10 mouse cellular contexts compared by ENCODE assay signal in the genomic region with DNA sequence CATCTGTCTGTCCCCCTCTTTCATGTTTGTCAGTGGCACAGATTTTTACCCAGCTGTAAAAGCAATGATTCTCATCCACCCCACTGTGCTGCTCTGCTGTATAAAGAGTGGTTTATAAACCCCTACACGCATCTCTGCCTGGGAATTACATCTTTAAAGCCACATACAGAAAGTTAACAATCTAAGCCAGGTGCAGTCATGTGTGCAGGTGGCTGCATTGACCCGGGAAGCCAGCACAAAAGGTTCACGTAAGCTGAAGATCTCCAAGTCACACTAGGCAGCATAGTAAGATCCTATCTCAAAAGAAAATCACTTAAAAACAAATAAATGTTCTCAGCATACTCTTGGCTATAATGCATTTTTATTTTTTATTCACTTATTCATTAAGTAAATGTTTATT. TPM values are rescaled to one million over a fixed set of nuclear protein-coding genes. Genes with fewer than 3 reads are reported as not detected.
DNase-seq lines count a peak whose midpoint lies in the region; ATAC-seq and TF ChIP-seq lines count a peak whose summit lies in the region.
"Had no signal": no experiment of that assay in that cellular context is flagged by ENCODE, and none has a peak within 500 bp of the region (broad histone marks: within the 10 kb centered on the region; RNA-seq: fewer than 3 reads in every experiment).

No protein-coding gene starts in this region.

- no peak overlapping the region for H3K4me3 ChIP-seq in heart, embryonic 16.5 days (ENCODE audit: low read length)
- H3K4me3 ChIP-seq in spleen, adult 2 months (ENCODE audit: extremely low read depth, insufficient read depth, insufficient read length), result peak overlapping the region; percentile 56; the same call in 1 of the 2 replicates
- H3K4me3 ChIP-seq in limb, embryonic 14.5 days (replicated peaks; ENCODE audit: low read length), result peak overlapping the region; percentile 25; the same call in 1 of the 2 replicates
- H3K4me3 ChIP-seq in stomach, embryonic 16.5 days (replicated peaks; ENCODE audit: low read length), result no peak overlapping the region

- peaks cover 4% of the 10 kb centered on the region for H3K36me3 ChIP-seq in heart, embryonic 16.5 days (ENCODE audit: control insufficient read depth, insufficient read depth)
- H3K36me3 ChIP-seq in spleen, adult 2 months (ENCODE audit: control insufficient read depth, insufficient read depth, low read length), result peaks cover 3% of the 10 kb centered on the region
- H3K36me3 ChIP-seq in limb, embryonic 14.5 days (ENCODE audit: control insufficient read depth, insufficient read depth, low read length), result peaks cover 7% of the 10 kb centered on the region
- no peaks in the 10 kb centered on the region for H3K36me3 ChIP-seq in stomach, embryonic 16.5 days (ENCODE audit: control insufficient read depth, insufficient read depth, low read length)

- no peak overlapping the region for H3K27ac ChIP-seq in heart, embryonic 16.5 days (ENCODE audit: low read length)
- H3K27ac ChIP-seq in spleen, adult 2 months (ENCODE audit: insufficient read depth, low read length), result no peak overlapping the region
- H3K27ac ChIP-seq in limb, embryonic 14.5 days (replicated peaks; ENCODE audit: low read depth, low read length), result no peak overlapping the region
- peak overlapping the region; percentile 47; the same call in 1 of the 2 replicates for H3K27ac ChIP-seq in stomach, embryonic 16.5 days (ENCODE audit: low read length)
- H3K27ac ChIP-seq: embryonic facial prominence, embryonic 12.5 days; limb, embryonic 15.5 days had no signal

- WGBS in heart, embryonic 16.5 days, result 71% methylated on average over 3 of the region's 3 CpGs
- WGBS in spleen, adult 2 months, result 23% methylated on average over 3 of the region's 3 CpGs
- 32% methylated on average over 3 of the region's 3 CpGs for WGBS in limb, embryonic 14.5 days
- WGBS in stomach, embryonic 16.5 days, result 33% methylated on average over 3 of the region's 3 CpGs

- no peak for ATAC-seq in heart, embryonic 16.5 days (replicated peaks; ENCODE audit: extremely low read depth, insufficient read depth, low FRiP score)
- no peak for ATAC-seq in limb, embryonic 14.5 days (ENCODE audit: low FRiP score, low read depth)
- no peak for ATAC-seq in stomach, embryonic 16.5 days (ENCODE audit: insufficient read depth, low FRiP score)

- H3K9ac ChIP-seq in heart, embryonic 16.5 days (ENCODE audit: low read length), result no peak overlapping the region
- H3K9ac ChIP-seq in limb, embryonic 14.5 days (ENCODE audit: low read depth, low read length, severe bottlenecking), result no peak overlapping the region
- H3K9ac ChIP-seq in stomach, embryonic 16.5 days (ENCODE audit: low read length), result no peak overlapping the region
- H3K9ac ChIP-seq: limb, embryonic 15.5 days had no signal

- no peak for TF ChIP-seq POLR2A in spleen, adult 2 months (IDR thresholded peaks at IDR 0.05; ENCODE audit: low read depth, low read length)
- TF ChIP-seq POLR2A in limb, embryonic 14.5 days (IDR thresholded peaks at IDR 0.05; ENCODE audit: borderline replicate concordance, extremely low read depth, insufficient read depth, insufficient read length), result no peak

- H3K4me1 ChIP-seq in heart, embryonic 16.5 days (ENCODE audit: control insufficient read depth, insufficient read depth, low read length), result peaks cover 8% of the 10 kb centered on the region
- H3K4me1 ChIP-seq in spleen, adult 2 months (ENCODE audit: control insufficient read depth, insufficient read depth, insufficient read length), result peaks cover 4% of the 10 kb centered on the region; the same call in 1 of the 2 replicates
- H3K4me1 ChIP-seq in limb, embryonic 14.5 days (ENCODE audit: control insufficient read depth, insufficient read depth, low read length), result no peaks in the 10 kb centered on the region
- peaks cover 5% of the 10 kb centered on the region; the same call in 1 of the 2 replicates for H3K4me1 ChIP-seq in stomach, embryonic 16.5 days (ENCODE audit: control insufficient read depth, insufficient read depth, low read length)

- 0 out of 2 replicates have a peak, but pooled peaks cover 3% of the 10 kb centered on the region for H3K9me3 ChIP-seq in heart, embryonic 16.5 days (replicated peaks; ENCODE audit: control insufficient read depth, low read length)
- H3K9me3 ChIP-seq in limb, embryonic 14.5 days (ENCODE audit: control insufficient read depth, low read length), result no peaks in the 10 kb centered on the region
- no peaks in the 10 kb centered on the region for H3K9me3 ChIP-seq in stomach, embryonic 16.5 days (replicated peaks; ENCODE audit: control insufficient read depth, low read length)
- H3K9me3 ChIP-seq: embryonic facial prominence, embryonic 12.5 days; limb, embryonic 15.5 days had no signal

- DNase-seq in heart, adult 11 months, result no peak
- no peak for DNase-seq in spleen, adult 2 months (ENCODE audit: low read depth in 1 of 2, low spot score in 2 of 2)
- DNase-seq in spleen, adult 12 weeks (ENCODE audit: low spot score), result no peak
- DNase-seq in limb, embryonic 14.5 days (ENCODE audit: low spot score), result no peak
- DNase-seq in cerebellum, postnatal 10 days, result no peak
- DNase-seq in spleen, adult 18-20 months, result no peak

- H3K27me3 ChIP-seq in heart, embryonic 16.5 days (ENCODE audit: control insufficient read depth, insufficient read depth, low read length), result no peaks in the 10 kb centered on the region
- H3K27me3 ChIP-seq in spleen, adult 2 months (ENCODE audit: control insufficient read depth, insufficient read depth, low read length), result no peaks in the 10 kb centered on the region
- no peaks in the 10 kb centered on the region for H3K27me3 ChIP-seq in limb, embryonic 14.5 days (ENCODE audit: control insufficient read depth, insufficient read depth, low read length)
- no peaks in the 10 kb centered on the region for H3K27me3 ChIP-seq in stomach, embryonic 16.5 days (ENCODE audit: control insufficient read depth, insufficient read depth, low read length)
- H3K27me3 ChIP-seq: embryonic facial prominence, embryonic 12.5 days; limb, embryonic 15.5 days had no signal

- H3K4me2 ChIP-seq in heart, embryonic 16.5 days (ENCODE audit: low read depth, low read length), result peak overlapping the region; percentile 77
- H3K4me2 ChIP-seq in limb, embryonic 14.5 days (replicated peaks; ENCODE audit: low read depth, low read length, severe bottlenecking), result peak overlapping the region; percentile 43; the same call in 1 of the 2 replicates
- H3K4me2 ChIP-seq in stomach, embryonic 16.5 days (ENCODE audit: low read depth, low read length), result peak overlapping the region; percentile 54

- no peak for TF ChIP-seq CTCF in spleen, adult 2 months (IDR thresholded peaks at IDR 0.05; ENCODE audit: extremely low read depth, insufficient read depth, insufficient read length, insufficient replicate concordance)

RNA-seq across cellular contexts. Expression of a gene that starts 14.8 kb away (rescaled TPM):
- 8.0 and 9.4 TPM in 2 replicates for polyA plus RNA-seq in heart, embryonic 16.5 days (2015; fragmentation: Nextera tagmentation; extraction: Ambion mirVana)
- 15.1 and 18.9 TPM in 2 replicates for polyA plus RNA-seq in spleen, adult 2 months (2012; rRNA removed)
- 10.2 and 12.1 TPM in 2 replicates for polyA plus RNA-seq in limb, embryonic 14.5 days (2012; rRNA removed)
- polyA plus RNA-seq in limb, embryonic 14.5 days (2014; fragmentation: Nextera tagmentation; extraction: Ambion mirVana), result 10.5 and 13.3 TPM in 2 replicates
- 8.0 and 10.5 TPM in 2 replicates for polyA plus RNA-seq in stomach, embryonic 16.5 days (2015; fragmentation: Nextera tagmentation; extraction: Ambion mirVana)

RNA-seq across cellular contexts. Expression of a gene that starts 47.4 kb away (rescaled TPM):
- 296 and 333 TPM in 2 replicates for polyA plus RNA-seq in heart, embryonic 16.5 days (2015; fragmentation: Nextera tagmentation; extraction: Ambion mirVana)
- 360 and 416 TPM in 2 replicates for polyA plus RNA-seq in spleen, adult 2 months (2012; rRNA removed)
- polyA plus RNA-seq in limb, embryonic 14.5 days (2012; rRNA removed), result 708 and 1,108 TPM in 2 replicates
- polyA plus RNA-seq in limb, embryonic 14.5 days (2014; fragmentation: Nextera tagmentation; extraction: Ambion mirVana), result 730 and 750 TPM in 2 replicates
- polyA plus RNA-seq in stomach, embryonic 16.5 days (2015; fragmentation: Nextera tagmentation; extraction: Ambion mirVana), result 464 and 508 TPM in 2 replicates

RNA-seq across cellular contexts. Expression of a gene that starts 47.4 kb away (rescaled TPM):
- polyA plus RNA-seq in heart, embryonic 16.5 days (2015; fragmentation: Nextera tagmentation; extraction: Ambion mirVana), result 450 and 470 TPM in 2 replicates
- 12.6 TPM in 2 replicates for polyA plus RNA-seq in spleen, adult 2 months (2012; rRNA removed)
- 83.1 and 96.3 TPM in 2 replicates for polyA plus RNA-seq in limb, embryonic 14.5 days (2012; rRNA removed)
- polyA plus RNA-seq in limb, embryonic 14.5 days (2014; fragmentation: Nextera tagmentation; extraction: Ambion mirVana), result 115 and 117 TPM in 2 replicates
- polyA plus RNA-seq in stomach, embryonic 16.5 days (2015; fragmentation: Nextera tagmentation; extraction: Ambion mirVana), result 132 and 137 TPM in 2 replicates

Comparison
In these comparisons a context has a peak if more than half of its experiments do, and no peak if none do; other contexts are left out.
1. H3K4me3 ChIP-seq: peak in spleen, adult 2 months (single experiment) and limb, embryonic 14.5 days (single experiment); none in heart, embryonic 16.5 days (single experiment) and stomach, embryonic 16.5 days (single experiment).
2. Peak in every context shown above with its lines, with median percentiles within 50 percentile points of each other: H3K4me2 ChIP-seq.